Mouse (Mus musculus): ENCODE results near the gene Rpl18. TPM values are rescaled to one million over a fixed set of nuclear protein-coding genes. Genes with fewer than 3 reads are reported as not detected.

Rpl18 gene
- total and polyA plus RNA-seq, 2 experiments from 2014 or later = 479 to 1,310 TPM

- no peaks in the 10 kb centered on the region for H3K36me3 ChIP-seq (replicated peaks; ENCODE audit: control insufficient read depth, insufficient read depth, low read length)
- no peak overlapping the region for H3K4me2 ChIP-seq (ENCODE audit: low read depth, low read length)
- TF ChIP-seq EP300 (IDR thresholded peaks at IDR 0.05; ENCODE audit: low read depth) (no peak), CTCF (IDR thresholded peaks at IDR 0.05; ENCODE audit: low read depth) (no peak)
- H3K27me3 ChIP-seq (ENCODE audit: control insufficient read depth, insufficient read depth, low read length) = no peaks in the 10 kb centered on the region
- H3K4me3 ChIP-seq (ENCODE audit: low read depth, low read length) = no peak overlapping the region
- peaks cover 26% of the 10 kb centered on the region for H3K4me1 ChIP-seq (ENCODE audit: control insufficient read depth, insufficient read depth)
- no peak overlapping the region for H3K27ac ChIP-seq (ENCODE audit: low read depth)
- 92% methylated on average over 14 of the region's 14 CpGs for WGBS
- H3K9me3 ChIP-seq (replicated peaks; ENCODE audit: control insufficient read depth, low read length) = no peaks in the 10 kb centered on the region
- no peak for ATAC-seq (ENCODE audit: insufficient read depth, low read depth)
- no peak for DNase-seq (ENCODE audit: low spot score)
- H3K9ac ChIP-seq (replicated peaks; ENCODE audit: low read depth, low read length) = no peak overlapping the region
Measured at GRCm38 (mm10) chr7:45678513-45678912, 36.7 kb upstream of the Rpl18 start.

DNA sequence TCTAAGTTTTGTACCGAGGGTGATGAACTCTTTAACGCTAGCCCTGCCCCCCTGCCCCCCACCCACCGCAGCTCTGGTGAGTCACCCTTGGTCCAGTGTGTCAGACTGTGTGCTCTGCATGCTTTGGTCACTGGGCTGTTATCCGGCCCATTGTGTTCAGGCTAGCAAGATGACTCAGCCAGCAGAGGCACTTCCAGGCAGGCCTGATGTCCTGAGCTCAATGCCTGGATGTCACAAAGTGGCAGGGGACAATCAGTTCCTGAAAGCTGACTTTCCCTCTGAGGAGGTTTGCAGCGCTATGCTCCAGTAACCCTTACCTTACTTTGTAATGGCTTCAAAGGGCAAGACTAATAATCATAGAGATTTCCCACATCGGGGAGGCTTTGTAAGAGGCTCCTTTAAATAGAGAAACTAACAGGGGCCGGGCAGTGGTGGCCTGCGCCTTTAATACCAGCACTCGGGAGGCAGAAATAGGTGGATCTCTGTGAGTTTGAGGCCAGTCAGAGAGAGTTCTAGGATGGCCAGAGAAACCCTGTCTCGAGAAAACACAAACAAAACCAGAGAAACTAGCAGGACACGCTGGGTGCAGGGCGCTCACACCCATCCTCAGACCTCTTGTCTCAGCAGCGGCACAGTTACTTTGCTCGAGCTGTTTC lies 35.2 kb upstream of the Rpl18 start:
- Histone ChIP-seq H3K36me3 (replicated peaks; ENCODE audit: control insufficient read depth, insufficient read depth, low read length) (no peaks in the 10 kb centered on the region), H3K9me3 (replicated peaks; ENCODE audit: control insufficient read depth, low read length) (no peaks in the 10 kb centered on the region), H3K4me1 (ENCODE audit: control insufficient read depth, insufficient read depth) (peaks cover 26% of the 10 kb centered on the region), H3K27me3 (ENCODE audit: control insufficient read depth, insufficient read depth, low read length) (no peaks in the 10 kb centered on the region), H3K9ac (replicated peaks; ENCODE audit: low read depth, low read length) (no peak overlapping the region; the same call in 1 of the 2 replicates), H3K4me2 (ENCODE audit: low read depth, low read length) (no peak overlapping the region), H3K4me3 (ENCODE audit: low read depth, low read length) (no peak overlapping the region), H3K27ac (ENCODE audit: low read depth) (peak overlapping the region; percentile 89)
- ATAC-seq (ENCODE audit: insufficient read depth, low read depth) (peak; percentile 83), DNase-seq (ENCODE audit: low spot score) (peak; percentile 79)
- WGBS = 49% methylated on average over 14 of the region's 14 CpGs
- TF ChIP-seq EP300 (IDR thresholded peaks at IDR 0.05; ENCODE audit: low read depth) (peak; percentile 90), CTCF (IDR thresholded peaks at IDR 0.05; ENCODE audit: low read depth) (no peak)

GRCm38 (mm10) chr7:45681046-45681736 lies 34.1 kb upstream of the Rpl18 start:
- Histone ChIP-seq H3K36me3 (replicated peaks; ENCODE audit: control insufficient read depth, insufficient read depth, low read length) (no peaks in the 10 kb centered on the region), H3K27me3 (ENCODE audit: control insufficient read depth, insufficient read depth, low read length) (no peaks in the 10 kb centered on the region), H3K27ac (ENCODE audit: low read depth) (peak overlapping the region; percentile 89), H3K4me1 (ENCODE audit: control insufficient read depth, insufficient read depth) (peaks cover 26% of the 10 kb centered on the region), H3K4me3 (ENCODE audit: low read depth, low read length) (no peak overlapping the region), H3K9me3 (replicated peaks; ENCODE audit: control insufficient read depth, low read length) (no peaks in the 10 kb centered on the region), H3K4me2 (ENCODE audit: low read depth, low read length) (no peak overlapping the region), H3K9ac (replicated peaks; ENCODE audit: low read depth, low read length) (no peak overlapping the region; the same call in 1 of the 2 replicates)
- peak; percentile 87 for DNase-seq (ENCODE audit: low spot score)
- peak; percentile 70 for ATAC-seq (ENCODE audit: insufficient read depth, low read depth)
- 39% methylated on average over 8 of the region's 8 CpGs for WGBS
- TF ChIP-seq EP300 (IDR thresholded peaks at IDR 0.05; ENCODE audit: low read depth) = peak; percentile 44; the same call in 1 of the 2 replicates
- no peak for TF ChIP-seq CTCF (IDR thresholded peaks at IDR 0.05; ENCODE audit: low read depth)

DNA sequence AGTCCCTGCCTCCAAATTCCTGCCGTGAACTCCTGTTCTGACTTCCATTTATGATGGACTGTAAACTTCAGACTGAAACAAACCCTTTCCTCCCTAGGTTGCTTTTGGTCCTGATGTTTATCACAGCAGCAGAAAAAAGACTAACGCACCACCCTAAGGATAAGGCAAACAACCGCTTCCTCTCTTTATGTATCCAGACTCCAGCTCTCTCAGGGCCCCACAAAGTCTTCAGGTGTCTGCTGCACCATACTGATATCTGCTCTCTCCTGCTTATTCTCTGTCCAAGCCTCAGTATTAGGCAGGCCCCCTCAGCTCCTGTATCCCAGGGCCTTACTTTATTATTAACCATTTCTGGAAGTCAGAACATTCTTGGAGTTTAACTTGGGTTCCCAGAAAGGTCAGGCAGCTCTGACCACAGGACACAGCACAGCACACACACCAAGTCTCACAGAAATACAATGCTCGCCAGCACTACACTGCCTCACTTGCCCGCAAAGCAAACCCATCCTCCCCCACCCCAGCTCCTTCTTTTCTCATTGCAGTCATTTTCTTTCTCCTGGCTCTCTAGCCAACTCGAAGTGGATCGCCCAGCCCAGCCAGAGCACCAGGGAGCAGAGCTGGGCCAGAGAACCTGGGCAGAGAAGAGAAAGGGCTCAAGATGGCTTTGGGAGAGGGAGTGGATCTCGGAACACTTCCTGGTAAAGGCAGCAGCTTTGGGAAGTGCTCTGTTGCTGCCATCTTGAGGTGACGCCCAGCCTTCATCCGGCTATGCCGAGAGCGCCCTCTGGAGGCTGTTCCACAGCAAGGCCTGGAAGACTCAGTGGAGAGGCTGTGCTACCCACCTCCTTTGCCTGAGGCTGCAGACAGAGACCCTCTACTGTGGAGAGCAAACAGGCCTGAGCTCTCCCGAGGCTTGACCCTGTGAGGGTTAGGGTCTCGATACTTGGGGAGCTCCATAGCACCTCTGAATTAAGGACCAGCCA lies 32.8 kb upstream of the Rpl18 start:
- Histone ChIP-seq H3K27ac (ENCODE audit: low read depth) (peak overlapping the region; percentile 89), H3K36me3 (replicated peaks; ENCODE audit: control insufficient read depth, insufficient read depth, low read length) (no peaks in the 10 kb centered on the region), H3K4me3 (ENCODE audit: low read depth, low read length) (no peak overlapping the region), H3K4me2 (ENCODE audit: low read depth, low read length) (0 out of 2 replicates have a peak overlapping the region, but pooled peaks have one; percentile 12), H3K27me3 (ENCODE audit: control insufficient read depth, insufficient read depth, low read length) (no peaks in the 10 kb centered on the region), H3K9ac (replicated peaks; ENCODE audit: low read depth, low read length) (no peak overlapping the region), H3K4me1 (ENCODE audit: control insufficient read depth, insufficient read depth) (peaks cover 26% of the 10 kb centered on the region), H3K9me3 (replicated peaks; ENCODE audit: control insufficient read depth, low read length) (no peaks in the 10 kb centered on the region)
- 32% methylated on average over 14 of the region's 14 CpGs for WGBS
- TF ChIP-seq EP300 (IDR thresholded peaks at IDR 0.05; ENCODE audit: low read depth) (no peak), CTCF (IDR thresholded peaks at IDR 0.05; ENCODE audit: low read depth) (peak; percentile 99)
- DNase-seq (ENCODE audit: low spot score) = peak; percentile 86
- ATAC-seq (ENCODE audit: insufficient read depth, low read depth) = peak; percentile 48

GRCm38 (mm10) chr7:45683396-45684050 lies 31.7 kb upstream of the Rpl18 start, which contains the start of gene Ntn5:
TSS of gene Ntn5 (plus strand) at chr7:45684022.
- Histone ChIP-seq H3K4me2 (ENCODE audit: low read depth, low read length) (no peak within 1 kb of the TSS), H3K9me3 (replicated peaks; ENCODE audit: control insufficient read depth, low read length) (no peaks in the 10 kb centered on the region), H3K4me1 (ENCODE audit: control insufficient read depth, insufficient read depth) (peaks cover 26% of the 10 kb centered on the region), H3K27me3 (ENCODE audit: control insufficient read depth, insufficient read depth, low read length) (no peaks in the 10 kb centered on the region), H3K4me3 (ENCODE audit: low read depth, low read length) (no peak within 1 kb of the TSS), H3K36me3 (replicated peaks; ENCODE audit: control insufficient read depth, insufficient read depth, low read length) (no peaks in the 10 kb centered on the region), H3K9ac (replicated peaks; ENCODE audit: low read depth, low read length) (no peak within 1 kb of the TSS), H3K27ac (ENCODE audit: low read depth) (no peak within 1 kb of the TSS)
- ATAC-seq (ENCODE audit: insufficient read depth, low read depth) = no peak
- no peak for DNase-seq (ENCODE audit: low spot score)
- TF ChIP-seq EP300 (IDR thresholded peaks at IDR 0.05; ENCODE audit: low read depth) (no peak), CTCF (IDR thresholded peaks at IDR 0.05; ENCODE audit: low read depth) (no peak)
- WGBS = 76% methylated on average over 7 of the region's 7 CpGs
